Mouse (Mus musculus) forebrain, embryonic 15.5 days (tissue): ENCODE measurements around the gene Cst12. TPM values are rescaled to one million over a fixed set of nuclear protein-coding genes. Genes with fewer than 3 reads are reported as not detected.
A peak's percentile ranks its signal among the peaks of the same experiment; 100 is the strongest.
"Not testable (repeated sequence)": the region's sequence is repeated elsewhere in the genome, so short reads cannot be mapped to it uniquely, and the experiment has no call there.

Source experiments
- ATAC-seq: fragments of 200-750 bp; cut with Nextera tagmentation; replicated peaks from 2 replicates; pipeline ENCODE4 v1.8.0; 2017; ENCODE audit warnings: mild to moderate bottlenecking, moderate TSS enrichment, moderate library complexity
- H3K27ac ChIP-seq: fragments of 300-500 bp; sonication (generic); replicated peaks from 2 replicates; pipeline ENCODE4 v1.5.1; 2015; ENCODE audit warnings: mild to moderate bottlenecking, inconsistent platforms
- H3K27me3 ChIP-seq: fragments of 300-500 bp; sonication (generic); 2 replicates; pipeline ENCODE4 v1.6.1; 2015; ENCODE audit warnings: inconsistent platforms
- H3K36me3 ChIP-seq: fragments of 300-500 bp; sonication (generic); 2 replicates; pipeline ENCODE4 v1.6.1; 2015; ENCODE audit warnings: mild to moderate bottlenecking, inconsistent platforms
- H3K4me1 ChIP-seq: fragments of 300-500 bp; sonication (generic); 2 replicates; pipeline ENCODE4 v1.6.1; 2015; ENCODE audit warnings: inconsistent platforms
- H3K4me2 ChIP-seq: fragments of 300-500 bp; sonication (generic); replicated peaks from 2 replicates; pipeline ENCODE4 v1.6.1; 2015; ENCODE audit warnings: mild to moderate bottlenecking, inconsistent platforms
- H3K4me3 ChIP-seq: fragments of 300-500 bp; sonication (generic); 2 replicates; pipeline ENCODE4 v1.5.1; 2015; ENCODE audit warnings: mild to moderate bottlenecking, inconsistent platforms
- H3K9ac ChIP-seq: fragments of 300-500 bp; sonication (generic); replicated peaks from 2 replicates; pipeline ENCODE4 v1.6.1; 2015; ENCODE audit warnings: mild to moderate bottlenecking, inconsistent platforms
- H3K9me3 ChIP-seq: fragments of 300-500 bp; sonication (generic); 2 replicates; pipeline ENCODE4 v1.6.1; 2016; ENCODE audit warnings: inconsistent platforms
- WGBS: fragments of 180-500 bp; shearing (Covaris S2); methylation state at CpG from one replicate; pipeline ENCODE4 v1.1.7; 2015; ENCODE audit warnings: mixed read lengths; 5-methylcytosine and 5-hydroxymethylcytosine counted together
- polyA plus RNA-seq: library from polyadenylated mRNA; unstranded; fragments of >200 nt; fragmentation: Nextera tagmentation; extraction: Ambion mirVana; gene quantifications from 2 replicates; pipeline ENCODE4 v1.2.1, GENCODE M21; 2015

The Cst12 gene
- polyA plus RNA-seq, result not detected in 2 replicates

GRCm38 (mm10) chr2:148789142-148789541 is at the start of gene Cst12:
Cst12 (plus strand) TSS chr2:148789361.
- no peak for ATAC-seq
- Histone ChIP-seq H3K27ac (no peak within 1 kb of the TSS), H3K9ac (no peak within 1 kb of the TSS), H3K27me3 (no peaks in the 10 kb centered on the region), H3K4me3 (no peak within 1 kb of the TSS), H3K4me2 (no peak within 1 kb of the TSS), H3K4me1 (no peaks in the 10 kb centered on the region), H3K9me3 (no peaks in the 10 kb centered on the region), H3K36me3 (no peaks in the 10 kb centered on the region)
- 92% methylated on average over 6 of the region's 6 CpGs for WGBS

- Histone ChIP-seq H3K36me3 (no peaks in the 10 kb centered on the region), H3K27ac (peak overlapping the region; percentile 50)
- peak; percentile 82 for ATAC-seq
Observed at GRCm38 (mm10) chr2:148743001-148743400, 46.2 kb upstream of the Cst12 start.

GRCm38 (mm10) chr2:148743846-148744407 is 45.2 kb upstream of the Cst12 start:
- H3K4me3 ChIP-seq, result no peak overlapping the region
- H3K4me2 ChIP-seq, result no peak overlapping the region
- 85% methylated on average over 3 of the region's 3 CpGs for WGBS

More at GRCm38 (mm10) chr2:148743001-148743400, 46.2 kb upstream of the Cst12 start:
- H3K4me2 ChIP-seq, result no peak overlapping the region
- H3K9ac ChIP-seq, result no peak overlapping the region
- no peaks in the 10 kb centered on the region for H3K9me3 ChIP-seq
- H3K27me3 ChIP-seq, result no peaks in the 10 kb centered on the region
- H3K4me1 ChIP-seq, result 0 out of 2 replicates have a peak, but pooled peaks cover 7% of the 10 kb centered on the region
- WGBS, result 54% methylated on average over 3 of the region's 3 CpGs
- H3K4me3 ChIP-seq, result no peak overlapping the region

GRCm38 (mm10) chr2:148750058-148750457 is 39.1 kb upstream of the Cst12 start, which contains the start of gene Cstl1:
Cstl1 (plus strand) TSS chr2:148750358.
- Histone ChIP-seq H3K27me3 (no peaks in the 10 kb centered on the region), H3K9me3 (no peaks in the 10 kb centered on the region), H3K4me1 (peaks cover 2% of the 10 kb centered on the region; the same call in 1 of the 2 replicates), H3K36me3 (no peaks in the 10 kb centered on the region), H3K4me2 (no peak within 1 kb of the TSS), H3K27ac (no peak within 1 kb of the TSS), H3K4me3 (no peak within 1 kb of the TSS), H3K9ac (no peak within 1 kb of the TSS)
- no peak for ATAC-seq
- WGBS, result 79% methylated on average over 1 of the region's 1 CpGs

More at GRCm38 (mm10) chr2:148743846-148744407, 45.2 kb upstream of the Cst12 start:
- H3K4me1 ChIP-seq, result 0 out of 2 replicates have a peak, but pooled peaks cover 7% of the 10 kb centered on the region
- H3K9me3 ChIP-seq, result no peaks in the 10 kb centered on the region
- ATAC-seq, result 0 out of 2 replicates have a peak, but pooled peaks have one; percentile 26
- no peaks in the 10 kb centered on the region for H3K36me3 ChIP-seq
- no peak overlapping the region for H3K27ac ChIP-seq
- H3K9ac ChIP-seq, result no peak overlapping the region
- no peaks in the 10 kb centered on the region for H3K27me3 ChIP-seq

- Histone ChIP-seq H3K4me1 (peaks cover 2% of the 10 kb centered on the region; the same call in 1 of the 2 replicates), H3K27me3 (no peaks in the 10 kb centered on the region), H3K27ac (no peak overlapping the region), H3K36me3 (no peaks in the 10 kb centered on the region), H3K4me3 (peak overlapping the region; percentile 32), H3K9me3 (no peaks in the 10 kb centered on the region), H3K4me2 (peak overlapping the region; percentile 51), H3K9ac (peak overlapping the region; percentile 34; the same call in 1 of the 2 replicates)
- WGBS, result 17% methylated on average over 15 of the region's 15 CpGs
- peak; percentile 87 for ATAC-seq
Observed at GRCm38 (mm10) chr2:148751893-148752813, 37.0 kb upstream of the Cst12 start.

GRCm38 (mm10) chr2:148754310-148754846 is 34.8 kb upstream of the Cst12 start:
- Histone ChIP-seq H3K4me2 (no peak overlapping the region), H3K36me3 (no peaks in the 10 kb centered on the region), H3K4me3 (no peak overlapping the region), H3K27ac (no peak overlapping the region), H3K27me3 (no peaks in the 10 kb centered on the region), H3K4me1 (peaks cover 2% of the 10 kb centered on the region; the same call in 1 of the 2 replicates), H3K9ac (no peak overlapping the region), H3K9me3 (no peaks in the 10 kb centered on the region)
- no peak for ATAC-seq
- WGBS, result 65% methylated on average over 1 of the region's 1 CpGs

GRCm38 (mm10) chr2:148763648-148764388 is 25.3 kb upstream of the Cst12 start:
- 93% methylated on average over 1 of the region's 1 CpGs for WGBS
- Histone ChIP-seq H3K9ac (no peak overlapping the region), H3K4me3 (no peak overlapping the region), H3K27ac (no peak overlapping the region), H3K9me3 (no peaks in the 10 kb centered on the region), H3K36me3 (no peaks in the 10 kb centered on the region), H3K27me3 (no peaks in the 10 kb centered on the region), H3K4me2 (no peak overlapping the region), H3K4me1 (no peaks in the 10 kb centered on the region)
- no peak for ATAC-seq

GRCm38 (mm10) chr2:148771397-148771796 is 17.8 kb upstream of the Cst12 start, which contains the start of gene Cst11:
Cst11 (minus strand) TSS chr2:148771497.
- not testable (repeated sequence) for H3K9ac ChIP-seq, H3K9me3 ChIP-seq, H3K4me3 ChIP-seq, H3K4me1 ChIP-seq, ATAC-seq, H3K36me3 ChIP-seq, H3K27ac ChIP-seq, H3K27me3 ChIP-seq, H3K4me2 ChIP-seq
- 83% methylated on average over 4 of the region's 4 CpGs for WGBS

GRCm38 (mm10) chr2:148781709-148782108 is 7.5 kb upstream of the Cst12 start, which contains the start of gene 8030411F24Rik:
8030411F24Rik (plus strand) TSS chr2:148782009.
- no peaks in the 10 kb centered on the region for H3K36me3 ChIP-seq
- H3K27ac ChIP-seq, result no peak within 1 kb of the TSS
- no peak within 1 kb of the TSS for H3K4me3 ChIP-seq
- no peaks in the 10 kb centered on the region for H3K9me3 ChIP-seq
- no peak for ATAC-seq
- WGBS, result 15% methylated on average over 1 of the region's 1 CpGs
- H3K4me2 ChIP-seq, result no peak within 1 kb of the TSS
- H3K9ac ChIP-seq, result no peak within 1 kb of the TSS
- no peaks in the 10 kb centered on the region for H3K4me1 ChIP-seq
- H3K27me3 ChIP-seq, result no peaks in the 10 kb centered on the region

GRCm38 (mm10) chr2:148798485-148798884 is 9.3 kb downstream of the Cst12 start, which contains the start of gene Cst8:
Cst8 (plus strand) TSS chr2:148798785.
- no peak within 1 kb of the TSS for H3K4me3 ChIP-seq
- H3K4me1 ChIP-seq, result no peaks in the 10 kb centered on the region
- H3K27ac ChIP-seq, result no peak within 1 kb of the TSS
- H3K9me3 ChIP-seq, result no peaks in the 10 kb centered on the region
- H3K27me3 ChIP-seq, result no peaks in the 10 kb centered on the region
- H3K9ac ChIP-seq, result no peak within 1 kb of the TSS
- WGBS, result 92% methylated on average over 1 of the region's 1 CpGs
- no peaks in the 10 kb centered on the region for H3K36me3 ChIP-seq
- no peak within 1 kb of the TSS for H3K4me2 ChIP-seq
- no peak for ATAC-seq

- no peak overlapping the region for H3K9ac ChIP-seq
- no peaks in the 10 kb centered on the region for H3K36me3 ChIP-seq
- WGBS, result 74% methylated on average over 3 of the region's 3 CpGs
- H3K27me3 ChIP-seq, result no peaks in the 10 kb centered on the region
- H3K4me2 ChIP-seq, result no peak overlapping the region
- no peak for ATAC-seq
- no peak overlapping the region for H3K27ac ChIP-seq
- H3K9me3 ChIP-seq, result no peaks in the 10 kb centered on the region
- no peaks in the 10 kb centered on the region for H3K4me1 ChIP-seq
- H3K4me3 ChIP-seq, result no peak overlapping the region
Observed at GRCm38 (mm10) chr2:148801491-148801921, 12.3 kb downstream of the Cst12 start.
